Mouse (Mus musculus): ENCODE measurements at regions not wholly inside any gene's neighbourhood (a gene's known extent, or its start where the extent isn't known, plus 50 kb on each side); places are given as distances from the start of the nearest gene placed in this dataset.

- no peak for TF ChIP-seq MAX (IDR thresholded peaks at IDR 0.05; ENCODE audit: low read depth)
- TF ChIP-seq POLR2A (IDR thresholded peaks at IDR 0.05; ENCODE audit: insufficient read length, low read depth), result no peak
- no peak for TF ChIP-seq E2F4 (IDR thresholded peaks at IDR 0.05; ENCODE audit: insufficient read depth)
- TF ChIP-seq TCF12 (IDR thresholded peaks at IDR 0.05; ENCODE audit: insufficient read depth, poor library complexity, severe bottlenecking), result no peak
- no peak for TF ChIP-seq POLR2AphosphoS2 (IDR thresholded peaks at IDR 0.05; ENCODE audit: insufficient read length, low read depth)
- no peak for TF ChIP-seq USF1 (IDR thresholded peaks at IDR 0.05; ENCODE audit: low read depth)
- TF ChIP-seq MYOD1 (IDR thresholded peaks at IDR 0.05; ENCODE audit: control insufficient read depth in 1 of 3, insufficient read length in 2 of 3, low read depth in 2 of 3), result no peak
These were observed 1189.5 kb downstream of the Kcnt2 start for GRCm38 (mm10) chr1:141435452-141435851.
